Mouse (Mus musculus) testis, adult 2 months (tissue): ENCODE measurements around the gene Nubp2. TPM values are rescaled to one million over a fixed set of nuclear protein-coding genes. Genes with fewer than 3 reads are reported as not detected.

ENCODE experiments used
- H3K27ac ChIP-seq: fragments of 200-500 bp; 2 replicates; pipeline ENCODE4 v1.5.1; 2012; ENCODE audit warnings: low read depth, low read length; ENCODE audit not compliant: control insufficient read depth, insufficient read depth
- H3K27me3 ChIP-seq: fragments of 200-500 bp; 2 replicates; pipeline ENCODE4 v1.6.1; 2012; ENCODE audit warnings: mild to moderate bottlenecking, low read length, moderate library complexity; ENCODE audit not compliant: control insufficient read depth, insufficient read depth
- H3K36me3 ChIP-seq: fragments of 200-500 bp; 2 replicates; pipeline ENCODE4 v1.6.1; 2012; ENCODE audit warnings: mild to moderate bottlenecking, low read length; ENCODE audit not compliant: control insufficient read depth, insufficient read depth
- H3K4me1 ChIP-seq: fragments of 200-500 bp; 2 replicates; pipeline ENCODE4 v1.6.1; 2012; ENCODE audit warnings: low read length; ENCODE audit not compliant: control insufficient read depth, insufficient read depth
- H3K4me3 ChIP-seq: fragments of 200-500 bp; 2 replicates; pipeline ENCODE4 v1.5.1; 2012; ENCODE audit warnings: low read depth, mild to moderate bottlenecking, low read length, moderate library complexity, mixed read lengths; ENCODE audit not compliant: control insufficient read depth
- CTCF ChIP-seq: fragments of 200-500 bp; IDR thresholded peaks from 2 replicates; pipeline ENCODE4 v1.5.1; 2012; ENCODE audit warnings: low read depth, mild to moderate bottlenecking, inconsistent platforms, low read length, moderate library complexity; ENCODE audit not compliant: control insufficient read depth, insufficient read depth, insufficient replicate concordance
- POLR2A ChIP-seq: fragments of 200-500 bp; IDR thresholded peaks from 2 replicates; pipeline ENCODE4 v1.6.1; 2012; ENCODE audit warnings: low read depth, mild to moderate bottlenecking, inconsistent platforms, low read length, moderate library complexity; ENCODE audit not compliant: control insufficient read depth
- polyA plus RNA-seq: library from polyadenylated mRNA; depleted of rRNA; stranded (reverse); fragments of >200 nt; gene quantifications from 2 replicates; pipeline ENCODE4 v1.2.3, GENCODE M21; 2012

The Nubp2 gene
- polyA plus RNA-seq, 1 experiment = 131 TPM

GRCm38 (mm10) chr17:24913984-24914383 lies 27.8 kb upstream of the Nubp2 start:
- H3K4me1 ChIP-seq = no peaks in the 10 kb centered on the region
- no peak overlapping the region for H3K27ac ChIP-seq
- no peak overlapping the region for H3K4me3 ChIP-seq
- H3K27me3 ChIP-seq = no peaks in the 10 kb centered on the region
- TF ChIP-seq POLR2A (no peak), CTCF (no peak)
- H3K36me3 ChIP-seq = peaks cover 7% of the 10 kb centered on the region

GRCm38 (mm10) chr17:24907591-24907990 lies 21.4 kb upstream of the Nubp2 start:
- H3K27ac ChIP-seq = no peak overlapping the region
- H3K4me3 ChIP-seq = no peak overlapping the region
- no peak for TF ChIP-seq POLR2A
- TF ChIP-seq CTCF = no peak
- H3K36me3 ChIP-seq = peaks cover 9% of the 10 kb centered on the region
- no peaks in the 10 kb centered on the region for H3K27me3 ChIP-seq
- no peaks in the 10 kb centered on the region for H3K4me1 ChIP-seq

- Histone ChIP-seq H3K4me1 (no peaks in the 10 kb centered on the region), H3K4me3 (no peak overlapping the region), H3K27ac (no peak overlapping the region), H3K27me3 (no peaks in the 10 kb centered on the region), H3K36me3 (peaks cover 5% of the 10 kb centered on the region)
- TF ChIP-seq CTCF (no peak), POLR2A (no peak)
Observed at GRCm38 (mm10) chr17:24903767-24904166, 17.6 kb upstream of the Nubp2 start.

- no peak overlapping the region for H3K4me3 ChIP-seq
- no peaks in the 10 kb centered on the region for H3K4me1 ChIP-seq
- no peaks in the 10 kb centered on the region for H3K27me3 ChIP-seq
- TF ChIP-seq CTCF = no peak
- TF ChIP-seq POLR2A = no peak
- no peak overlapping the region for H3K27ac ChIP-seq
- H3K36me3 ChIP-seq = peaks cover 5% of the 10 kb centered on the region
Observed at GRCm38 (mm10) chr17:24902671-24903474, 16.7 kb upstream of the Nubp2 start.

- no peak for TF ChIP-seq CTCF
- no peak for TF ChIP-seq POLR2A
- Histone ChIP-seq H3K27me3 (no peaks in the 10 kb centered on the region), H3K4me3 (no peak overlapping the region), H3K36me3 (peaks cover 5% of the 10 kb centered on the region), H3K27ac (no peak overlapping the region), H3K4me1 (peaks cover under 1% of the 10 kb centered on the region; the same call in 1 of the 2 replicates)
Observed at GRCm38 (mm10) chr17:24902124-24902523, 16.0 kb upstream of the Nubp2 start.

- TF ChIP-seq POLR2A (no peak), CTCF (no peak)
Observed at GRCm38 (mm10) chr17:24900014-24900413, 13.9 kb upstream of the Nubp2 start.

GRCm38 (mm10) chr17:24899153-24899552 lies 13.0 kb upstream of the Nubp2 start:
- H3K4me1 ChIP-seq = peaks cover 18% of the 10 kb centered on the region
- H3K27ac ChIP-seq = no peak overlapping the region
- no peak for TF ChIP-seq CTCF
- no peak for TF ChIP-seq POLR2A
- H3K27me3 ChIP-seq = no peaks in the 10 kb centered on the region
- no peaks in the 10 kb centered on the region; the same call in none of the 2 replicates for H3K36me3 ChIP-seq
- no peak overlapping the region for H3K4me3 ChIP-seq

More at GRCm38 (mm10) chr17:24900014-24900413, 13.9 kb upstream of the Nubp2 start:
- Histone ChIP-seq H3K27me3 (no peaks in the 10 kb centered on the region), H3K36me3 (peaks cover 3% of the 10 kb centered on the region), H3K4me1 (peaks cover 15% of the 10 kb centered on the region), H3K27ac (no peak overlapping the region), H3K4me3 (no peak overlapping the region)
